Mouse (Mus musculus) neural tube, embryonic 11.5 days (tissue): ENCODE results near the gene Mbnl1. TPM values are rescaled to one million over a fixed set of nuclear protein-coding genes. Genes with fewer than 3 reads are reported as not detected.

Experiments
- ATAC-seq: fragments of 200-750 bp; cut with Nextera tagmentation; 2 replicates; pipeline ENCODE4 v1.8.0; 2017; ENCODE audit warnings: moderate number of reproducible peaks, mild to moderate bottlenecking, moderate TSS enrichment, moderate library complexity; ENCODE audit not compliant: insufficient read depth, low FRiP score, low TSS enrichment
- DNase-seq: peaks from one replicate; pipeline ENCODE4 v3.0.0-alpha.2; 2015; ENCODE audit warnings: low spot score
- H3K27ac ChIP-seq: fragments of 300-500 bp; sonication (generic); 2 replicates; pipeline ENCODE4 v1.5.1; 2014; ENCODE audit warnings: low read depth, mild to moderate bottlenecking, low read length
- H3K27me3 ChIP-seq: fragments of 300-500 bp; sonication (generic); 2 replicates; pipeline ENCODE4 v1.6.1; 2014; ENCODE audit warnings: mild to moderate bottlenecking, low read length, mixed read lengths; ENCODE audit not compliant: control insufficient read depth, insufficient read depth
- H3K36me3 ChIP-seq: fragments of 300-500 bp; sonication (generic); 2 replicates; pipeline ENCODE4 v1.6.1; 2014; ENCODE audit warnings: mild to moderate bottlenecking, low read length, moderate library complexity, mixed read lengths; ENCODE audit not compliant: control insufficient read depth, insufficient read depth
- H3K4me1 ChIP-seq: fragments of 300-500 bp; sonication (generic); 2 replicates; pipeline ENCODE4 v1.6.1; 2014; ENCODE audit warnings: low read length, mixed read lengths; ENCODE audit not compliant: control insufficient read depth, insufficient read depth
- H3K4me2 ChIP-seq: fragments of 300-500 bp; sonication (generic); 2 replicates; pipeline ENCODE4 v1.6.1; 2014; ENCODE audit warnings: low read depth, mild to moderate bottlenecking, moderate library complexity
- H3K4me3 ChIP-seq: fragments of 300-500 bp; sonication (generic); 2 replicates; pipeline ENCODE4 v1.5.1; 2014; ENCODE audit warnings: low read depth, low read length
- H3K9ac ChIP-seq: fragments of 300-500 bp; sonication (generic); 2 replicates; pipeline ENCODE4 v1.6.1; 2014; ENCODE audit warnings: mild to moderate bottlenecking, low read length
- H3K9me3 ChIP-seq: fragments of 300-500 bp; sonication (generic); 2 replicates; pipeline ENCODE4 v1.6.1; 2016; ENCODE audit warnings: low read length; ENCODE audit not compliant: control insufficient read depth
- WGBS: fragments of 180-500 bp; shearing (Covaris S2); extraction: QIAGEN DNeasy Blood & Tissue Kit; methylation state at CpG from one replicate; pipeline ENCODE4 v1.1.7; 2014; 5-methylcytosine and 5-hydroxymethylcytosine counted together
- polyA plus RNA-seq: library from polyadenylated mRNA; unstranded; fragments of >200 nt; fragmentation: Nextera tagmentation; extraction: Ambion mirVana; gene quantifications from 2 replicates; pipeline ENCODE4 v1.2.1, GENCODE M21; 2014

The Mbnl1 gene
- polyA plus RNA-seq, 1 experiment from 2014 or later = 57.7 TPM

DNA sequence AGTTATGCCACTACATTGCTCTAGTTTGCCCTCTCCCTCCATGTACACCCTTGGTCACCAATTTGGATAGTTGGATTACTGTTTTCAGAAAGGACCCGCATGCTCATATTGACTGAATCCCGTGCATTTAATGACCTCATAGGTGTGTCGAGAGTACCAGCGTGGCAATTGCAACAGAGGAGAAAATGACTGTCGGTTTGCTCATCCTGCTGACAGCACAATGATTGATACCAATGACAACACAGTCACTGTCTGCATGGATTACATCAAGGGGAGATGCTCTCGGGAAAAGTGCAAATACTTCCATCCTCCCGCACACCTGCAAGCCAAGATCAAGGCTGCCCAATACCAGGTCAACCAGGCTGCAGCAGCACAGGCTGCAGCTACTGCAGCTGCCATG lies 140.5 kb downstream of the Mbnl1 start:
- ATAC-seq (no peak), DNase-seq (no peak)
- no peaks in the 10 kb centered on the region for H3K9me3 ChIP-seq
- H3K36me3 ChIP-seq = no peaks in the 10 kb centered on the region
- no peak overlapping the region for H3K4me3 ChIP-seq
- H3K9ac ChIP-seq = no peak overlapping the region
- no peak overlapping the region for H3K4me2 ChIP-seq
- H3K27ac ChIP-seq = no peak overlapping the region
- H3K4me1 ChIP-seq = no peaks in the 10 kb centered on the region
- WGBS = 92% methylated on average over 7 of the region's 7 CpGs
- no peaks in the 10 kb centered on the region for H3K27me3 ChIP-seq

DNA sequence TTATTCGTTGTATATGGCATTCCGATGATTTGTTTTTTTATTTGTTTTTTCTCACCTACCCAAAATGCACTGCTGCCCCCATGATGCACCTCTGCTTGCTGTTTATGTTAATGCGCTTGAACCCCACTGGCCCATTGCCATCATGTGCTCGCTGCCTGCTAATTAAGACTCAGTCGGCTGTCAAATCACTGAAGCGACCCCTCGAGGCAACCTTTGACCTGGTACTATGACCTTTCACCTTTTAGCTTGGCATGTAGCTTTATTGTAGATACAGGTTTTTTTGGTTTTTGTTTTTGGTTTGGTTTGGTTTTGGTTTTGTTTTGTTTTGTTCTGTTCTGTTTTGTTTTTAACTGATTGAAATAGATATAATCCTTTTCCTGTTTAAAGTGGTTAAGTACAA lies 141.9 kb downstream of the Mbnl1 start:
- Histone ChIP-seq H3K4me3 (no peak overlapping the region), H3K9me3 (no peaks in the 10 kb centered on the region), H3K27me3 (no peaks in the 10 kb centered on the region), H3K4me2 (no peak overlapping the region), H3K9ac (no peak overlapping the region), H3K4me1 (no peaks in the 10 kb centered on the region), H3K36me3 (no peaks in the 10 kb centered on the region), H3K27ac (no peak overlapping the region)
- DNase-seq (no peak), ATAC-seq (no peak)
- 87% methylated on average over 7 of the region's 7 CpGs for WGBS

DNA sequence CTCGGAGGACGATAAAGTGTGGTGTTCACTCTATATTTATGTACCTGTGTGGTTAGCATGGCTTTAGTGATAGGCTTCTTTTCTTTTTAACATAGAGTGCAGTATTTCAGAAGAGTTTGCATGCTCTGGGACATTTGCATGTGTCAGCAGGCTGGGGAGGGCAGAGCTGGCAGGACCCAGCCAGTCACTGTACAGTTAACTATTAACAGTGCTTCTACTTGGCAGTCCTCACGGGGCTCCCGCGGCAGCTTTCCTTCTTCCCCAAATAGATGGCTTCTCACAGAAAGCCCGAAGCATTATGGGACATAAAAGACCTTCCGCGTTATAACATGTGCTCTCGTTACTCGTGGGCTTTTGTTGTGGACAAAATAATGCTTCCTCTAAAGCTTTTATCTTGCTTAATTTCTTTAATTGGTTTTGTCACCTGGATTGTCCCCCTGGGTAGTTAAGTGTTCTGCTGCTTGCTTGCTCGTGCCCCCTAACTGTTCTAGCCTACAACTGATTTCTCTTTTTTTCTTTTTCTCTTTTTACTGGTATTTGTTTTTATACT lies 142.5 kb downstream of the Mbnl1 start:
- H3K27me3 ChIP-seq = no peaks in the 10 kb centered on the region
- H3K9ac ChIP-seq = no peak overlapping the region
- DNase-seq (no peak), ATAC-seq (no peak)
- H3K4me3 ChIP-seq = no peak overlapping the region
- no peaks in the 10 kb centered on the region for H3K36me3 ChIP-seq
- no peaks in the 10 kb centered on the region for H3K9me3 ChIP-seq
- no peak overlapping the region for H3K27ac ChIP-seq
- WGBS = 61% methylated on average over 11 of the region's 11 CpGs
- H3K4me1 ChIP-seq = no peaks in the 10 kb centered on the region
- H3K4me2 ChIP-seq = no peak overlapping the region

DNA sequence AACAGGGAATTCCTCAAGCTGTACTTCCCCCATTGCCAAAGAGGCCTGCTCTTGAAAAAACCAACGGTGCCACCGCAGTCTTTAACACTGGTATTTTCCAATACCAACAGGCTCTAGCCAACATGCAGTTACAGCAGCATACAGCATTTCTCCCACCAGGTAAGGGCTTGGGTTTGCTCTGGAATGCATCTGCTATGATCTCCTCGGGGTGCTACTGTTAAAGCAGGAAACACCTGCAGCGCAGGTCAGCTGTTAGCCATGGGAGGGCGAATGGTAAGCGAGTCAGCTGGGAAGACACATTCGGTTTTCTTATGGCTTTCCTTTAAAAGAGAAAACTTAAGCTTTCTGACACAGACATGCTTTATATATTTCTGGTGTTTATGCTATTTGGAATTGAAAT lies 143.0 kb downstream of the Mbnl1 start:
- DNase-seq (no peak), ATAC-seq (no peak)
- H3K4me2 ChIP-seq = no peak overlapping the region
- H3K4me1 ChIP-seq = no peaks in the 10 kb centered on the region
- H3K27me3 ChIP-seq = no peaks in the 10 kb centered on the region
- no peaks in the 10 kb centered on the region for H3K9me3 ChIP-seq
- no peak overlapping the region for H3K9ac ChIP-seq
- no peak overlapping the region for H3K27ac ChIP-seq
- H3K4me3 ChIP-seq = no peak overlapping the region
- H3K36me3 ChIP-seq = no peaks in the 10 kb centered on the region
- WGBS = 55% methylated on average over 7 of the region's 7 CpGs

DNA sequence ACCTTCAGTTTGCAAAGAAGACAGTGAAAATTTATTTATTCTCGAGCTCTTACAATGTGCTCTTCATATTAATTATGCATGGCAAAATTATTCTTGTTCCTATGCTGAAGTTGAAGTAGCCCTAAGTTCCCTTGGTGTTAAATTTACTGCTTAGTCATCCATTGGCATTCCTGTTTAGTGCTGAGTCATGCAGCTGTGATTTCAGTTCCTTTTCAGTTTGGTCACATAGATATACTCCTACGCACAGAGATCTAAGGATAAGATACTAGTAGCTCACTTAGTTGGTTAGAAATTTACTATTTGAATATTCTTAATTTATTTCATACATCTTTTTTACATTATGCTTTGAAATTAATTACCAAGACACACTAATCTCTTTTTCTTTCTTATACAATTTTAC lies 143.5 kb downstream of the Mbnl1 start:
- no peak for DNase-seq
- no peaks in the 10 kb centered on the region for H3K9me3 ChIP-seq
- no peak overlapping the region for H3K4me3 ChIP-seq
- H3K4me1 ChIP-seq = no peaks in the 10 kb centered on the region
- WGBS = 86% methylated on average over 2 of the region's 2 CpGs
- no peak overlapping the region for H3K27ac ChIP-seq
- no peaks in the 10 kb centered on the region for H3K27me3 ChIP-seq
- no peaks in the 10 kb centered on the region for H3K36me3 ChIP-seq
- H3K4me2 ChIP-seq = no peak overlapping the region
- no peak overlapping the region for H3K9ac ChIP-seq
- ATAC-seq = no peak

DNA sequence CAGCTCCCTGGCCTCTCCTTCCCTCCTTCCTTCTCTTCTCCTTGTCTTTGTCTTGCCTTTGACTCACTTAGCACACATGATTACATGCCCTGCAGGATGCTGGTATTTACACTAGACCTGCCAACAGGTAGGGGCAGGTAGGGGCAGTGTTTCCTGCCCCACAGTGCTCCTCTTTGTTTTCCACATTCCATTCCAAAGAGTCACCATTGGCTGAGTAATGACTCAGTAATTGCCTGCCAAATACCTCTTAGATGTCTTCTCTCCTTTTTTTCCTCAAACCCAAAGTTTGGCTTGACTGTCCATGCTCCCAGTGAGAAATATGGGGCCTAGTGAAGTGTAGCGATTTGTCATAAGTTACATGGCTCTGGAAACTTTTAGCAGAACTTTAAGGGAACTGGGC lies 145.0 kb downstream of the Mbnl1 start:
- H3K4me3 ChIP-seq = no peak overlapping the region
- H3K4me2 ChIP-seq = no peak overlapping the region
- H3K36me3 ChIP-seq = no peaks in the 10 kb centered on the region
- no peaks in the 10 kb centered on the region for H3K27me3 ChIP-seq
- no peaks in the 10 kb centered on the region for H3K4me1 ChIP-seq
- WGBS = 89% methylated on average over 1 of the region's 1 CpGs
- no peak overlapping the region for H3K27ac ChIP-seq
- ATAC-seq (no peak), DNase-seq (no peak)
- H3K9ac ChIP-seq = no peak overlapping the region
- no peaks in the 10 kb centered on the region for H3K9me3 ChIP-seq

DNA sequence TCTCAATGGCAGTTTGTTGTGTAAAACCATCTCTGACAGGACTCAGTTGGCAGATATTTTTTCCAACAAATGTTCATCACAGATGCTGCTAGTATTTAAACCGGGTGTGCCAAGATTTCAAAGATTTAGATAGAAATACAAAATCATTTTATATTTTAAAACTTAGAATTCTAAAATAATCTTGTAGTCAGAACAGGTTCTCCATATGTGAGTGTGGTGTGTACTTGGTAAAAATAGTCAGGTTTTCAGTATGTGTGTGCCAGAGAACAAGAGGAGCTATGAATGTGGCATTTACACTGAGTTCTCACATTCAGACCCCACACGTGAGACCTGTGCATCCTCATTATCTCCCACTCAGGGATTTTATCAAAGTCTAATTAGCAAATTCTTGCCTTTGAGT lies 147.6 kb downstream of the Mbnl1 start:
- H3K27ac ChIP-seq = no peak overlapping the region
- no peak overlapping the region for H3K9ac ChIP-seq
- H3K4me3 ChIP-seq = no peak overlapping the region
- H3K9me3 ChIP-seq = no peaks in the 10 kb centered on the region
- ATAC-seq = no peak
- DNase-seq = no peak
- no peaks in the 10 kb centered on the region for H3K36me3 ChIP-seq
- WGBS = 86% methylated on average over 2 of the region's 2 CpGs
- H3K4me1 ChIP-seq = no peaks in the 10 kb centered on the region
- H3K4me2 ChIP-seq = no peak overlapping the region
- no peaks in the 10 kb centered on the region for H3K27me3 ChIP-seq

DNA sequence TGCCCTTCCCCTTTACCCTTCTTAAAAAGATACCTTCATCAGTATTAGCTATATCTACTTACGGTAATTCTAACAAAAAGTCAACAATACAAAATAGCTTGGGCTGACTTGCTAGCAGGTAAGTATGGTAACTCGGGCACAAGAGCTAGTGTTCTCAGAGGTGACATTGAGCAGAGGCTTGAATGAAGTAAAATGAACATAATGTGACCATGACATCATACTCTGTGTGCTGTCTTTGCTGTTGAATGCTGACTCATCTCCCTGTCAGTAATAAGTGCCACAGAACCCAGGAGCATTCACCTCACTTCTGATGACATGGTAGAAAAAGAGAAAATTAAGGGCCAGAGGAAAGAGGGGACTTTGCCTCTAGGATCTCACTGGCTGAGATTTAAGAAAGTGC lies 158.6 kb downstream of the Mbnl1 start:
- no peak overlapping the region for H3K9ac ChIP-seq

DNA sequence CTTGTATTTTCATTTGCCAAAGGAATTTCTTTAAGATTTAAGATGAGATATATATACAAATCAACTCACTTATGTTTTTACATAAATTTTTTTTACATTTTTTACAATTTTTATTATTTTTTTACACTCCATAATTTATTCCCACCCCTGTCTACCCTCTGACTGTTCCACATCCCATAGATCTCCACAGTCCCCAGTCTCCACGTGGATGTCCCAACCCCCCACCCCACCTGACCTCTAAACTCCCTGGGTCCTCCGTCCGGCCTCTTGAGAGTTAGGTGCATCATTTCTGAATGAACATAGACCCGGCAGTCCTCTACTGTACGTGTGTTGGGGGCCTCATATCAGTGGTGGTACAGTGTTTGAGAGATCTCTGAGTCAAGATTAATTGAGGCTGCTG lies 159.1 kb downstream of the Mbnl1 start:
- Histone ChIP-seq H3K4me1 (no peaks in the 10 kb centered on the region), H3K4me2 (no peak overlapping the region), H3K36me3 (no peaks in the 10 kb centered on the region), H3K9me3 (no peaks in the 10 kb centered on the region), H3K27me3 (no peaks in the 10 kb centered on the region), H3K4me3 (no peak overlapping the region), H3K27ac (no peak overlapping the region), H3K9ac (no peak overlapping the region)
- no peak for DNase-seq
- WGBS = 90% methylated on average over 5 of the region's 5 CpGs
- ATAC-seq = no peak

More for the DNA sequence above, 158.6 kb downstream of the Mbnl1 start:
- H3K9me3 ChIP-seq = no peaks in the 10 kb centered on the region
- no peaks in the 10 kb centered on the region for H3K4me1 ChIP-seq
- H3K27ac ChIP-seq = no peak overlapping the region
- DNase-seq (no peak), ATAC-seq (no peak)
- no peaks in the 10 kb centered on the region for H3K27me3 ChIP-seq
- no peaks in the 10 kb centered on the region for H3K36me3 ChIP-seq
- WGBS = 89% methylated on average over 2 of the region's 2 CpGs
- no peak overlapping the region for H3K4me2 ChIP-seq
- no peak overlapping the region for H3K4me3 ChIP-seq
